Mouse (Mus musculus) stomach, postnatal 0 days (tissue): ENCODE measurements around the gene Rpl23a. TPM values are rescaled to one million over a fixed set of nuclear protein-coding genes. Genes with fewer than 3 reads are reported as not detected.
A peak's percentile ranks its signal among the peaks of the same experiment; 100 is the strongest.

Experiments used
- ATAC-seq: fragments of 200-750 bp; cut with Nextera tagmentation; 2 replicates; pipeline ENCODE4 v1.8.0; 2017; ENCODE audit not compliant: low FRiP score, low TSS enrichment
- DNase-seq: peaks from one replicate; pipeline ENCODE4 v3.0.0-alpha.2; 2016; ENCODE audit warnings: low spot score
- H3K27ac ChIP-seq: fragments of 300-500 bp; sonication (generic); replicated peaks from 2 replicates; pipeline ENCODE4 v1.5.1; 2014; ENCODE audit warnings: mild to moderate bottlenecking, control low read depth
- H3K27me3 ChIP-seq: fragments of 300-500 bp; sonication (generic); 2 replicates; pipeline ENCODE4 v1.6.1; 2014; ENCODE audit warnings: low read length; ENCODE audit not compliant: control insufficient read depth, insufficient read depth
- H3K36me3 ChIP-seq: fragments of 300-500 bp; sonication (generic); 2 replicates; pipeline ENCODE4 v1.6.1; 2014; ENCODE audit warnings: low read length, mixed read lengths; ENCODE audit not compliant: control insufficient read depth, insufficient read depth
- H3K4me1 ChIP-seq: fragments of 300-500 bp; sonication (generic); replicated peaks from 2 replicates; pipeline ENCODE4 v1.6.1; 2014; ENCODE audit warnings: antibody characterized with exemption; ENCODE audit not compliant: control insufficient read depth, insufficient read depth
- H3K4me2 ChIP-seq: fragments of 300-500 bp; sonication (generic); replicated peaks from 2 replicates; pipeline ENCODE4 v1.6.1; 2014; ENCODE audit warnings: low read depth, mild to moderate bottlenecking, control low read depth, moderate library complexity
- H3K4me3 ChIP-seq: fragments of 300-500 bp; sonication (generic); 2 replicates; pipeline ENCODE4 v1.5.1; 2014; ENCODE audit warnings: low read depth, low read length, control low read depth
- H3K9ac ChIP-seq: fragments of 300-500 bp; sonication (generic); 2 replicates; pipeline ENCODE4 v1.6.1; 2014; ENCODE audit warnings: mild to moderate bottlenecking, low read length, control low read depth, mixed read lengths
- H3K9me3 ChIP-seq: fragments of 300-500 bp; sonication (generic); 2 replicates; pipeline ENCODE4 v1.6.1; 2016; ENCODE audit warnings: low read length; ENCODE audit not compliant: control insufficient read depth
- CTCF ChIP-seq: IDR thresholded peaks from 2 replicates; pipeline ENCODE4 v1.5.1; 2016; ENCODE audit warnings: antibody characterized with exemption, low read depth, mild to moderate bottlenecking, moderate library complexity
- EP300 ChIP-seq: optimal IDR thresholded peaks from 2 replicates; pipeline ENCODE3; 2016; ENCODE audit warnings: antibody characterized with exemption
- WGBS: fragments of 180-500 bp; shearing (Covaris S2); extraction: QIAGEN DNeasy Blood & Tissue Kit; methylation state at CpG from one replicate; pipeline ENCODE4 v1.1.7; 2014; 5-methylcytosine and 5-hydroxymethylcytosine counted together
- polyA plus RNA-seq: library from polyadenylated mRNA; unstranded; fragments of >200 nt; fragmentation: Nextera tagmentation; extraction: Ambion mirVana; gene quantifications from 2 replicates; pipeline ENCODE4 v1.2.1, GENCODE M21; 2015

Rpl23a gene
- polyA plus RNA-seq, 1 experiment from 2014 or later = 1,145 TPM

DNA sequence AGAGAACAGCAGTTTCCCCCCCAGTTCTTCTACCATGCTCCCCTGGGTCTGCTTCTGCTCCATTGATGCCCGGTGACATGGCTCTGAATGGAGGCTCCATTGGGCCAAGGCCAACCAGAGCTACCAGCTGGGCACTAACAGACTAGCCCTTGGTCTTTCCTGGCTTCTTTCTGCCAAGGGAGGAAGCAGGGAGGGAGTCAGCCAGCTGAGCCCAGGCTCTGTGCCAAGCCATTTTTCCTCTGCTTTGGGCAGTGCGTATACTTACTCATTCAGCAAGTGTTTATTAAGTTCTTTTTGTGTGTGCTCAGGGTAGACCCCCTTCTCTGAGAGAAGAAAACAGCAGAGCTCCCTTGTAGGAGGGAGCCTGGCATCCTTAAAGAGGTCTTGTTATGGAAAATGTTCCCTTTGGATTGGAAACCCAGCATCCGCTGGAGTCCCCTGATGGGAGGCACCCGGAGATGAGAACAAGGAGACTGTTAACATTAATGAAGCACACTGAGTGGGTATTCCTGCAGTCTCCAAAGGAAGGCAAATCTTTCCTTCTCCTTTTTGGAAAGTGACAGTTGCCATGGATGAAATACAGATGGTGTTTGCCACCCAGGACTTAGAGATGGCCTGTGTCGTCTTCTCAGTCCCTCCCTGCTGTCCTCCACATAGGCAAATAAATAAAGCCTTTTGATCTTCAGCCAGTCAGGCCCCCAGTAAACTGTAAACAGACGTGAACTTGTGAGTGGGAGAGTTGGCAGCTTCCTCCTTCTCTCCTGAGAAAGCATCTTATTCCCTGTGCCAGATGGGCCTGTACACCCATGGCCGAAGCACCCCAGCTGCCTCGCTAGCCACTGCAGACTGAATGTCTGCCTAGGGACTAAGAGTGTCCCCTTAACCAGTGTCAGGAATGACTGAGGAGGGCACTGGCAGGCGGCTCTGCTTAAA is 30.8 kb downstream of the Rpl23a start:
- 0 out of 2 replicates have a peak overlapping the region, but pooled peaks have one; percentile 23 for H3K9ac ChIP-seq
- ATAC-seq (peak; percentile 34; the same call in 1 of the 2 replicates), DNase-seq (peak; percentile 50)
- H3K36me3 ChIP-seq = peaks cover 14% of the 10 kb centered on the region
- no peak overlapping the region for H3K4me3 ChIP-seq
- WGBS = 39% methylated on average over 9 of the region's 9 CpGs
- peak overlapping the region; percentile 75 for H3K27ac ChIP-seq
- H3K27me3 ChIP-seq = no peaks in the 10 kb centered on the region
- H3K4me1 ChIP-seq = peaks cover 5% of the 10 kb centered on the region; the same call in 1 of the 2 replicates
- no peak overlapping the region for H3K4me2 ChIP-seq
- no peaks in the 10 kb centered on the region for H3K9me3 ChIP-seq
- TF ChIP-seq CTCF = no peak
- no peak for TF ChIP-seq EP300

GRCm38 (mm10) chr11:78151161-78151560 is 32.2 kb downstream of the Rpl23a start:
- Histone ChIP-seq H3K27me3 (no peaks in the 10 kb centered on the region), H3K4me3 (no peak overlapping the region), H3K9ac (no peak overlapping the region), H3K9me3 (no peaks in the 10 kb centered on the region), H3K27ac (no peak overlapping the region), H3K4me1 (peaks cover 5% of the 10 kb centered on the region; the same call in 1 of the 2 replicates), H3K4me2 (no peak overlapping the region), H3K36me3 (0 out of 2 replicates have a peak, but pooled peaks cover 9% of the 10 kb centered on the region)
- no peak for TF ChIP-seq EP300
- peak; percentile 71 for TF ChIP-seq CTCF
- no peak for DNase-seq
- no peak for ATAC-seq
- 43% methylated on average over 1 of the region's 1 CpGs for WGBS

DNA sequence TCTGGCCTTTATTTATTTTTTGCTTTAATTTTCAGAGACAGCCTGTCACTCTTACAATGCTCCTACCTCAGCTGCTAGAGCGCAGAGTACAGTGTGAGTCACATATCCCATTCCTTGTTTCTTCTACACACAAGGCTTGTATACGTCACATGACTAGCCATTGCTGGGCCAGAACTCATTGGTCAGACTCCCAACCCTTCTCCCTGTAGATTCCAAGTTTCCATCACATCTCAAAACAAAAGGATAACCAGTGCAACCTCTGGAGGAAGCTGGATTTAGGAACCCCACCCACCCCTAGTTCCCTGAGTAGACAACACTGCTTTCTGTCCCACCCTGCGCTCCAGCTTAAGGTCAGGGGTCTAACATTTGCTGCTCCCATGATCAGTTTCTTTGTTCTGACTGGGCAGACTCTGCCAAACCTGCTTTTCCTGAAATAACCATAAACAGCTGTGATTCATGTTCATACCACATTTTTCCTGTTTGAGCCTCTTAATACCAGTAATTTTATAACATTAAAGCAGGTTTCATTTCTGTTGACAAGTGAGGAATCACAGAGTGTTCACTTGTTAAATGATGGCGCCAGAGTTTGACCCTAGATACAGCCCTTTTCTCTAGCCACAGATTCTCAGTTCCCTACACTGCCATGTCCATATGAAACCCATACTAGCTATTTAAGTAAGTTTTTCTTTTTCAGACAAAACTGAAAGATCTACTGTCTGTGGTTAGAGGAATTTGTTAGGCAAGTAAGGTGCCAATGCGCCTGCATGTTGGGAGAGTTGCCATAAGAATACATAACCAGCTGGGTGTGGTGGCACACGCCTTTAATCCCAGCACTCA is 36.5 kb downstream of the Rpl23a start:
- Histone ChIP-seq H3K27me3 (no peaks in the 10 kb centered on the region), H3K4me2 (no peak overlapping the region), H3K9me3 (no peaks in the 10 kb centered on the region), H3K4me3 (no peak overlapping the region), H3K36me3 (peaks cover 8% of the 10 kb centered on the region; the same call in 1 of the 2 replicates), H3K4me1 (no peaks in the 10 kb centered on the region), H3K9ac (no peak overlapping the region), H3K27ac (peak overlapping the region; percentile 69)
- ATAC-seq (peak; percentile 72), DNase-seq (no peak)
- WGBS = 58% methylated on average over 6 of the region's 6 CpGs
- TF ChIP-seq EP300 (peak; percentile 85), CTCF (no peak)

GRCm38 (mm10) chr11:78146168-78146567 is 37.2 kb downstream of the Rpl23a start:
- H3K27me3 ChIP-seq = no peaks in the 10 kb centered on the region
- H3K4me1 ChIP-seq = no peaks in the 10 kb centered on the region
- WGBS = 67% methylated on average over 5 of the region's 5 CpGs
- ATAC-seq = no peak
- H3K36me3 ChIP-seq = peaks cover 8% of the 10 kb centered on the region; the same call in 1 of the 2 replicates
- no peaks in the 10 kb centered on the region for H3K9me3 ChIP-seq
- TF ChIP-seq EP300 (no peak), CTCF (peak; percentile 59)
- no peak overlapping the region for H3K9ac ChIP-seq
- no peak for DNase-seq
- peak overlapping the region; percentile 69 for H3K27ac ChIP-seq
- no peak overlapping the region for H3K4me3 ChIP-seq
- H3K4me2 ChIP-seq = no peak overlapping the region

- Histone ChIP-seq H3K9ac (no peak overlapping the region), H3K4me2 (no peak overlapping the region), H3K27me3 (no peaks in the 10 kb centered on the region), H3K27ac (no peak overlapping the region), H3K36me3 (peaks cover 8% of the 10 kb centered on the region; the same call in 1 of the 2 replicates), H3K4me3 (no peak overlapping the region), H3K4me1 (no peaks in the 10 kb centered on the region), H3K9me3 (no peaks in the 10 kb centered on the region)
- WGBS = 92% methylated on average over 2 of the region's 2 CpGs
- TF ChIP-seq EP300 (no peak), CTCF (no peak)
- ATAC-seq = no peak
- DNase-seq = no peak
Observed at GRCm38 (mm10) chr11:78143520-78143919, 39.9 kb downstream of the Rpl23a start.
